Mouse (Mus musculus) lung, postnatal 0 days (tissue): ENCODE measurements at regions not wholly inside any gene's neighbourhood (a gene's known extent, or its start where the extent isn't known, plus 50 kb on each side); places are given as distances from the start of the nearest gene placed in this dataset.
"Not testable (repeated sequence)": the region's sequence is repeated elsewhere in the genome, so short reads cannot be mapped to it uniquely, and the experiment has no call there.

Experiments used
- ATAC-seq: fragments of 200-750 bp; cut with Nextera tagmentation; 2 replicates; pipeline ENCODE4 v1.8.0; 2017; ENCODE audit warnings: moderate library complexity
- DNase-seq: peaks from one replicate; pipeline ENCODE4 v3.0.0-alpha.2; 2016; ENCODE audit warnings: low spot score
- H3K27ac ChIP-seq: fragments of 300-500 bp; sonication (generic); 2 replicates; pipeline ENCODE4 v1.5.1; 2014; ENCODE audit warnings: antibody characterized with exemption, mild to moderate bottlenecking, low read length, mixed read lengths
- H3K27me3 ChIP-seq: fragments of 300-500 bp; sonication (generic); replicated peaks from 2 replicates; pipeline ENCODE4 v1.6.1; 2014; ENCODE audit warnings: low read length, mixed read lengths; ENCODE audit not compliant: insufficient read depth
- H3K36me3 ChIP-seq: fragments of 300-500 bp; sonication (generic); 2 replicates; pipeline ENCODE4 v1.6.1; 2014; ENCODE audit warnings: low read length, mixed read lengths; ENCODE audit not compliant: insufficient read depth
- H3K4me1 ChIP-seq: fragments of 300-500 bp; sonication (generic); 2 replicates; pipeline ENCODE4 v1.6.1; 2014; ENCODE audit warnings: antibody characterized with exemption, low read depth, low read length, mixed read lengths; ENCODE audit not compliant: insufficient read depth
- H3K4me2 ChIP-seq: fragments of 300-500 bp; sonication (generic); replicated peaks from 2 replicates; pipeline ENCODE4 v1.6.1; 2014; ENCODE audit warnings: low read depth, mild to moderate bottlenecking, low read length, moderate library complexity, mixed read lengths
- H3K4me3 ChIP-seq: fragments of 300-500 bp; sonication (generic); 2 replicates; pipeline ENCODE4 v1.5.1; 2014; ENCODE audit warnings: low read depth, low read length
- H3K9ac ChIP-seq: fragments of 300-500 bp; sonication (generic); replicated peaks from 2 replicates; pipeline ENCODE4 v1.6.1; 2014; ENCODE audit warnings: low read depth, mild to moderate bottlenecking
- H3K9me3 ChIP-seq: fragments of 300-500 bp; sonication (generic); 2 replicates; pipeline ENCODE4 v1.6.1; 2016; ENCODE audit warnings: low read length, mixed read lengths
- CTCF ChIP-seq: IDR thresholded peaks from 2 replicates; pipeline ENCODE4 v1.5.1; 2016; ENCODE audit warnings: antibody characterized with exemption, mild to moderate bottlenecking
- EP300 ChIP-seq: IDR thresholded peaks from 2 replicates; pipeline ENCODE4 v1.6.1; 2016; ENCODE audit warnings: antibody characterized with exemption, mild to moderate bottlenecking, control low read depth
- WGBS: fragments of 180-500 bp; shearing (Covaris S2); extraction: QIAGEN DNeasy Blood & Tissue Kit; methylation state at CpG from one replicate; pipeline ENCODE4 v1.1.7; 2014; 5-methylcytosine and 5-hydroxymethylcytosine counted together

DNA sequence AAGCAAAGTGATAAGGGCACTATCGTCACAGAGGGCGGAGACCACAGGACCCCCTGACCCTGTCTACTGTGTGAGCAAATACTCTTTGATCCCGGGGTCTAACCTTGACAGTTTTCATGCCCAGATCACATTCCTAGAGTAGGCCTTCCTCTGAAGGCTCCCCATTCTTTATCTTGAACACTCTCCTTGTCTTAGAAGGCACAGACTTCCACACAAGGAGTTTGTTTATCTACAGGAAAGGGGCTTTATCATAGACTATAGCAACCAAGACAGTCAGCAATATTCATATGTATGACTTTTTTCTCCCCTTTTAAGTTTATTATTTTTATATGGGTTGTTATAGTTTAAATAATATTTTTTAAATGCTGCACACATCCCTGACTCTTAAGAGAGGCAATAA is 1703.1 kb upstream of the 5930422O12Rik start:
- no peaks in the 10 kb centered on the region for H3K9me3 ChIP-seq
- no peak for ATAC-seq
- H3K36me3 ChIP-seq, result no peaks in the 10 kb centered on the region
- DNase-seq, result no peak
- no peaks in the 10 kb centered on the region for H3K4me1 ChIP-seq
- no peak overlapping the region for H3K4me2 ChIP-seq
- no peak for TF ChIP-seq CTCF
- TF ChIP-seq EP300, result no peak
- 35% methylated on average over 3 of the region's 3 CpGs for WGBS
- H3K4me3 ChIP-seq, result no peak overlapping the region
- H3K27ac ChIP-seq, result no peak overlapping the region
- no peaks in the 10 kb centered on the region for H3K27me3 ChIP-seq
- no peak overlapping the region for H3K9ac ChIP-seq

GRCm38 (mm10) chr8:31735610-31736009 is 1692.9 kb upstream of the 5930422O12Rik start:
- WGBS, result 73% methylated on average over 2 of the region's 2 CpGs
- Histone ChIP-seq H3K27me3 (no peaks in the 10 kb centered on the region), H3K36me3 (no peaks in the 10 kb centered on the region), H3K27ac (no peak overlapping the region), H3K9ac (no peak overlapping the region), H3K4me3 (no peak overlapping the region), H3K4me2 (no peak overlapping the region), H3K9me3 (no peaks in the 10 kb centered on the region), H3K4me1 (no peaks in the 10 kb centered on the region)
- DNase-seq, result no peak
- ATAC-seq, result no peak
- TF ChIP-seq CTCF (no peak), EP300 (no peak)

DNA sequence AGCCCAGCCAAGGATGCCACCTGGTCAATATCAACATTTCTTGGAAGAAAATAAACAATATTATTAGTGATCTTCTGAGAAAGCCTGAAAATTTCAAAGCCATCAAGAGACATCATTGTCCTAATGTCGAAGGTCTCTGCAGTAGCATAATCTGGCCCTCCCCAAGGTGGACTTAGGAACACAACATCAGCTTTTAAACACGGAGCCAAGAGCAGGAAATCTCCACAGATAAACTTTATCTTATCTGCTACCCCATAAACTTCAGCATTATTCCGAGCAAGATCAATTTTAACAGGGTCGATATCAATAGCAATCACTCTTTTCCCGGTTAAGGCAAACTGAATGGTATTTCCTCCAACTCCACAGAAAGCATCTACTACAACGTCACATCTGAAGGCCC is 1691.2 kb upstream of the 5930422O12Rik start:
- 68% methylated on average over 6 of the region's 6 CpGs for WGBS
- not testable (repeated sequence) for ATAC-seq, H3K27me3 ChIP-seq, H3K9me3 ChIP-seq, H3K4me3 ChIP-seq, H3K4me2 ChIP-seq, H3K36me3 ChIP-seq, H3K27ac ChIP-seq, H3K4me1 ChIP-seq, DNase-seq, H3K9ac ChIP-seq

- H3K9me3 ChIP-seq, result no peaks in the 10 kb centered on the region
- no peak overlapping the region for H3K9ac ChIP-seq
- H3K27ac ChIP-seq, result no peak overlapping the region
- no peak overlapping the region for H3K4me2 ChIP-seq
- no peaks in the 10 kb centered on the region for H3K27me3 ChIP-seq
- TF ChIP-seq CTCF (no peak), EP300 (no peak)
- no peaks in the 10 kb centered on the region for H3K4me1 ChIP-seq
- no peak for DNase-seq
- no peak for ATAC-seq
- no peaks in the 10 kb centered on the region for H3K36me3 ChIP-seq
- no peak overlapping the region for H3K4me3 ChIP-seq
Measured at GRCm38 (mm10) chr8:31746855-31747254, 1681.7 kb upstream of the 5930422O12Rik start.

DNA sequence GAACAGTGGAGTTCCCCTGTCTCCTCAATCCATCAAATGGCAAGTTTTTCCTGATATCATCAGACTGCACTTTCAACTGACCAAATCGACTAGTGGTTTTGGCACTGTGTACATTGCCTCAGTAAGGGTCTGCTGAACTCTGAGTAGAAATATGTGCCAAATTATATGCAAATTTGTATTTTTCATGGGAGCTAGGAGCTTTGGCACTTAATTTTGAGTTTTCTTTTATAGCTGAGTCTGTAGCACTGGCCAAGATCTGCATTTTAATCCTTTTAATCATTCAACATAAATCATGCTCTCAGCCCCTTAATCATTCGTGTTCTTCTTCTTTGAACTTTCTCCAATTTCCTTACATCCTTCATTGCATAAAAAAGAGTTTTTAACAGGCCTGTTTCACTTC is 1678.5 kb upstream of the 5930422O12Rik start:
- DNase-seq, result no peak
- Histone ChIP-seq H3K4me2 (no peak overlapping the region), H3K27ac (no peak overlapping the region), H3K4me3 (no peak overlapping the region), H3K27me3 (no peaks in the 10 kb centered on the region), H3K9me3 (no peaks in the 10 kb centered on the region), H3K36me3 (no peaks in the 10 kb centered on the region), H3K9ac (no peak overlapping the region), H3K4me1 (no peaks in the 10 kb centered on the region)
- no peak for ATAC-seq
- TF ChIP-seq EP300 (no peak), CTCF (no peak)
- WGBS, result 43% methylated on average over 2 of the region's 2 CpGs

DNA sequence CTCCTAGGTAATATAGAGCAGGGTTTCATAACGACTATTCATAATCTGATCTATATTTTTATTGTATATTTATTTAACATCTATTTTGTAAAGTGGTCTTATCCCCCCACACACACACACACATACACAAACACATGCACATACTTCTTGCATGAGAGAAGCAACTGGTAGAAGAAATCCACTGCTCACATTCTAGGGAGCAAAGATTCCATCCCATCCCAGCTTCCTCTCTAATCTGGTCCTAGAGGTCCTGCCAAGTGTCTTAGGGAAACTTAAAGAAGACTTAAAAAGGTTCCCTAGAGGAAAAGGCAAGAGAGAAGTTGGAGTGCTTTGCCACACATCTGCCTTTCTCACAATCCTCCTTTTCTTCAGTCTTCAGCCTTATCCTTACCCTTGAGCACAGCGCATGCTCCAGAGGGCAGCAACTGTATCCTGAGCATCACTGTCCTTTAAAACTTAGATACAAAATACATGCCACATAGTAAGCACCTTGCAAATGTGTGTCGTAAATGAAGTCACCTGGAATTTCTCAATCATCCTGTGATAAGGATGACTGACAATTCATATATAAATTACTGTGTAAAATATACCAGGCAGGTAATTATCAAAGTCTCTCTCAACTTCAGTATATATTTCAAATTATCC is 1677.9 kb upstream of the 5930422O12Rik start:
- no peak overlapping the region for H3K4me3 ChIP-seq
- no peak for ATAC-seq
- no peaks in the 10 kb centered on the region for H3K27me3 ChIP-seq
- no peaks in the 10 kb centered on the region for H3K9me3 ChIP-seq
- H3K4me1 ChIP-seq, result no peaks in the 10 kb centered on the region
- H3K36me3 ChIP-seq, result no peaks in the 10 kb centered on the region
- H3K4me2 ChIP-seq, result no peak overlapping the region
- DNase-seq, result no peak
- TF ChIP-seq CTCF (no peak), EP300 (no peak)
- H3K27ac ChIP-seq, result no peak overlapping the region
- H3K9ac ChIP-seq, result no peak overlapping the region
- WGBS, result 71% methylated on average over 3 of the region's 3 CpGs

DNA sequence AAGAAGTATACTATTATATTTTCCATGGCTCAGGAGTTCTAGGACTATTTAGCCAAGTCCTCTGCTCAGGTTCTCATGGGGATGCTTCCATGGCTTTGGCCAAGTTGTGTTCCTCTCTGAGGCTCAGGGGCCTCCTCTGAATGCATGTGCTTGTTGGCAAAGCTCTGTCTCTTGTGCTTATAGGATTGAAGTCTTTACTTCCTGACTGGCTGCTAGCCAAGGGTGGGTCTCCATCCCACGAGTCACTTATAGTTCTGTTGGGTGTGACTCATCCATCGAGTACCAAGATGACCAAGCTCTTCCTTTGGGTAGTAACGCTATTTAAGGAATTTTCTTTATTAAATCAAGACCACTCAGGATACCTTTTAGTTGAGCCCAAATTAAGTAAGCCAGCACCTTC is 1672.8 kb upstream of the 5930422O12Rik start:
- H3K9ac ChIP-seq, result no peak overlapping the region
- no peaks in the 10 kb centered on the region for H3K4me1 ChIP-seq
- WGBS, result 37% methylated on average over 3 of the region's 3 CpGs
- H3K4me2 ChIP-seq, result no peak overlapping the region
- no peaks in the 10 kb centered on the region for H3K36me3 ChIP-seq
- H3K27me3 ChIP-seq, result no peaks in the 10 kb centered on the region
- DNase-seq, result peak; percentile 9
- H3K27ac ChIP-seq, result no peak overlapping the region
- TF ChIP-seq CTCF, result no peak
- no peak for TF ChIP-seq EP300
- no peak overlapping the region for H3K4me3 ChIP-seq
- H3K9me3 ChIP-seq, result no peaks in the 10 kb centered on the region
- 0 out of 2 replicates have a peak, but pooled peaks have one; percentile 26 for ATAC-seq
